Mouse (Mus musculus) ovary, postnatal 10 days (tissue): Measurements from ENCODE around the gene Rftn2.
A peak's percentile ranks its signal among the peaks of the same experiment; 100 is the strongest.

ENCODE experiments used
- DNase-seq: peaks from one replicate; pipeline ENCODE4 v3.0.0; 2022; ENCODE audit warnings: low spot score

Gene Rftn2

GRCm38 (mm10) chr1:55210202-55210965, 16.2 kb downstream of the Rftn2 start:
- DNase-seq = no peak

DNA sequence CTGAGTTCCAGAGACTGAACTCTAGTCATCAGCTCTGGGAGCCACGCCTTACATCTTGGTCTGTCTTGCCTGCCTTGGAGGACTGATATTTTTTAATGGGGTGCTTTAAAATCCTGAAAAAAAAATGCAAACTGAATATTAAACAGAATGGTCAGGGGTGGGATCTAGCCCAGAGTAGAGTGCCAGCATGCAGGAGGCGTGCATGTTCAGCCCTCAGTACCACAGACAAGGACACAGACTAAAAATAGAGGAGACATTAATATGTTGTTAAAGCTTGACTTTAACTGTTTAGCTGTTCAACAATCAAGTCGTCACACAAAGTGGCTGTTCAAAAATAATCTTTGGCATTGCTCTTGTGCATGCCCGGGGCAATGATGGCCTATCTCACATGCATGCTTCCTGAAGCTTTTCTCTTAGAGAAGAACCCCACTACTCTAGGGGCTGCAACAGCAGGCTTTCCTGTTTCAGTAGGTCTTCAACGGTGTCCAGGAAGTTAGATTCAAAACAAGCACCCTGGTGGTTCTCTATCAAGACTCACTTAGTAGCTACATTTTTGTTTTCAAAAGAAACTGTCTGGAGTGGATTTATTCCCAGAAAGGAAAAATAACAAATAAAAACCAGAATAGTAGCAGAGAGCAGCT, 18.0 kb downstream of the Rftn2 start:
- DNase-seq = no peak

DNA sequence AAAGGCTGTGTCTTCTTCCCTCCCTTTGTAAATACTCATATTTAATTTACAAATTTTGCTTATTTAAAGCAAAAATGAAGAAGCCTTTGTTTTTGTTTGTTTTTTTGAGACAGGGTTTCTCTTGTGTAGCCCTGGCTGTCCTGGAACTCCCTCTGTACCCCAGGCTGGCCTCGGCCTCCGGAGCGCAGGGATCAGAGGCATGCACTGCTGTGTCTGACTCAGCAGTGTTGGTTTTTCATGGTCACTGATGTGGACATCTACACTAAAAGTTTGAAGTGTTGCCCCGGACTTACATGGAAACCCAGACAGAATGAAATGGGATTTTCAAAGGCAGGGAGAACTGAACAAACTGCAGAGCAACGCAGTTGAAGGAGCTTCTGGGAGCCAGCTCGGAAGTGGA, 19.0 kb downstream of the Rftn2 start:
- DNase-seq = no peak

- no peak for DNase-seq
These were observed 20.7 kb downstream of the Rftn2 start for GRCm38 (mm10) chr1:55205808-55206327.

DNA sequence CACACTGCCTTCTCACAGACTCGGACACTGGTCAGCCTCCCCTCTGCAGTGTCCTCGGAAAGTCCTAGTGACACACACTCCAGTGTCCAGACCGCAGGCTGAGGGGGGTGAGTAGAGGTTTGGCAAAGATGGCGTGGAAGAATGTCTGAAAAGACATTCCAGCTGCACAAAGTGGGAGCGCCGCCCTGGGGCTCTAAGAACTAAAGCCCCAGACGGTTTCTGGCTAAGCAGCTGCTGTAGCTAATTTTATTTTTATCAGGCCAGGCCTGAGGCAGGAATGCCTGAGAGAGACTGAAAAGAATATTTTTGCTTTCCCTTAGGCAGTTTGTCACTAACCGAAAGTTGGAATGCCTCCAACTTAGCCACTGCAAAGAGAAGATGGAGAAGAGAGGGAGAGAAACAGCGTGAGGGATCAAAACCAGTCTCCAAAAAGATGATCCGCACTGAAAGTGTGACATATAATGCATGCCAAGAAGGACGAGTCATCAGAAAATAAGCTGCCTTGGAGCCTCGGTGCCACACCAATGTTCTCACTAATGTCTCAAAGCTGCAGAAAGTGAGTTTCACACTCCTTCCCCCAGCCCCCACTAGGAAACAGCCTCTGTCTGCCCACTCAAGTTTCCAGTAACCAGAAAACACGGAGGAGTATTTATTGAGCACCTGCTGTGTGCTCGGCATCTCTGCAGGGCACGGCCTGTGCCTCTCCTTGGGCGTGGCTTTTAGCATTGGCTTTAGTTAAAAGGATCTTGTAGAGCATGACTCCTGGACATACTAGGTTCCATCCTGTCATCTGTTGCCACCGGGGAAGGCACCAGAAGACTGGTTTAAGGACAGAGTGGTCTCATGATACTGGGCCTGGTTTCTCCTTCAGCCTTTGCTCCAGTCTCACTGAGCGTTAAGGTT, 24.5 kb downstream of the Rftn2 start:
- peak; percentile 27 for DNase-seq

GRCm38 (mm10) chr1:55198719-55199118, 27.9 kb downstream of the Rftn2 start:
- no peak for DNase-seq

DNA sequence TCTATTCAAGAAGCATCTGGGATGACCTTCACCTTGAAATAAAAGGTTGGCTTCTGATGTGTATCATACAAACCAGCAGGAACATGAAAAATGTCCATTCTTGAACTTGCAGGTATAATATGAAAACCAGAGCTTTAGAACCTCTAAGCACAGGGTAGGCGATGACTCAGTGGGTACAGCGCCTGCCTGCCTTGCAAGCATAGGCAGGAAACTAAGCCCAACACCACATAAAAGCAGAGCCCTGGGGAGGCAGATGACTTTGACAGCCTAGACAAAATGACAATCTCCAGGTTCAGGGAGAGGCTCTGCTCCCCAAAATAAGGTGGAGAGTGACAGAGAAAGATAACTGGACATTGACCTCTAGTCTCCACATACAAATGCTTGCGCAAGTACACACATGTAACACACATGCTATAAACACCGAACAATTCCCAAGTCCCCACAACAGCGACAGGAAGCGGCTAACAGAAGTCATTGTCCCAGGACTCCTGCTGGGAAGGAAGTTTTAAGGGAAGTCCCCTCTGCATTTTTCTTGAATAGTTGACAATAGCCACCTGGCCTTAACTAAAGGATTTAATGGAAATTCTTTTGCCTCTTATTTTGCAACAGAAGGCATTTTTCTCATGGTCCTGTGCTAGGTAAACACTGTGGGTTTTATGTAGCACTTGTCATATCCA, 30.1 kb downstream of the Rftn2 start:
- DNase-seq = no peak

GRCm38 (mm10) chr1:55195021-55195420, 31.6 kb downstream of the Rftn2 start:
- DNase-seq = no peak

GRCm38 (mm10) chr1:55194064-55194915, 32.3 kb downstream of the Rftn2 start:
- no peak for DNase-seq

- DNase-seq = no peak
These were observed 33.3 kb downstream of the Rftn2 start for GRCm38 (mm10) chr1:55193316-55193715.

- DNase-seq = no peak
These were observed 33.8 kb downstream of the Rftn2 start for GRCm38 (mm10) chr1:55192824-55193223.

DNA sequence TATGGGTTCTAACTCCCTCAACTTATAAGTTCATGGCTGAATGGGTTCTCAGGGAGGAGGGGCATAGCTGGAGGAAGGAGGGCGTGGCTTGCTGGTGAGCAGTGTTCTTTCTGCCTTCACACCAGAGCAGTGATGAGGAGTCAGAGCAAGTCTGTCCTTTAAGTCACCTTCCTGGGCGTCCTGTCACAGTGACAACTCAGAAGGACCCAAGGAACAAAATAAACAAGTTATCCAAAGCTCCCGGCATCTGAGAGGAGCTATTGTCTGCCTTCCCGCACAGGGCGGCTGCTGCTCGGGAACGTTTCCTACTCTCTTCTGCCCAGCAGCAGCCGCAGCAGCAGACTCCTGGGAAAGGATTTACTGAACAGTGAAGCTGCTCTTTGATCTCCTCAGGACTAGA, 34.6 kb downstream of the Rftn2 start:
- no peak for DNase-seq

DNA sequence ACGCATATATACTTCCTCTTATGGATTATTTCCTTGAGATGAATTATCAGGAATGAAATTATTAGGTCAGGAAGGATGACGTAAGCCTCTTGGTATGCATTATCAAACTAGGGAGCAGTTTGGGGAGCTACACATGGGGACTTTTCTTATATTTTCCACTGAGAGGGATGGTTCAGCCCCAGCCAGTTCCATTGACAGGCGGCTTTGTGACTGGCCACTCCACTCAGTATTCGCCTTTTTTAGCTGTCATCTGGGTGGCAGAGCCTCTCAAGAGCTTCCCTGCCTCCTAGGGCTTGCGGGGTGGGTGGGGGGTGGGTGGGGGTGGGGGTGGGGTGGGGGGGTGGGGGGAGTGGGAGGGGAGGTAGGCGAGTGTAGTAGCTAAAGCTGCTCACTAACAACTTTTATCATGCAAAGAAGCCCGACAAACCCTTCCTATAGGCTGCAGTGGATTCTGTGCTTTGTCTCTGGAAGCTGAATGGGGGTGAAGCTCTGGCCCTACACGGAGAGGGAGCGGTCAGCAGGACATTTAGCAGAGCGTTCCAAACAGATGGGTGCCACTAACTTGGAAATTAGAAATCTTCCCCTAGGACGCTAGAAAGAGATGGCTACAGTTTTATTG, 39.9 kb downstream of the Rftn2 start:
- no peak for DNase-seq

DNA sequence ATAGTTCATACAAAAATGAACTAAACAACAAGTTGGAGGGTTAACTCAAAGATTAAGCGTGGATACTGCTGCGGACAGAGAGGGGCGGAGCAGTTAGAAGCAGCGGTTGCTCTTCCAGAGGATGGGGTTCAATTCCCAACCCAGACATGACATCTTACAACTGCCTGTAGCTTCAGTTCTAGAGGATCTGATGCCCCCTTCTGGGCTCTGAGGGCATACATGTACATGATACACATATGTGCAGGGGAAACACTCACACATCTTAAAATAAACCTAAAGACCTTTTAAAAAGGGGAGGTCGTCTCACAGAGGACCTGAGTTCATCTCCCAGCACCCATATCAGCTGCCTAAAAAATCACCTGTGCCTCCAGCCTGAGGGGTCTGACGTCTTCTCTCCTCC, 40.9 kb downstream of the Rftn2 start:
- DNase-seq = no peak

- DNase-seq = no peak
These were observed 44.2 kb downstream of the Rftn2 start for GRCm38 (mm10) chr1:55182392-55182791.

DNA sequence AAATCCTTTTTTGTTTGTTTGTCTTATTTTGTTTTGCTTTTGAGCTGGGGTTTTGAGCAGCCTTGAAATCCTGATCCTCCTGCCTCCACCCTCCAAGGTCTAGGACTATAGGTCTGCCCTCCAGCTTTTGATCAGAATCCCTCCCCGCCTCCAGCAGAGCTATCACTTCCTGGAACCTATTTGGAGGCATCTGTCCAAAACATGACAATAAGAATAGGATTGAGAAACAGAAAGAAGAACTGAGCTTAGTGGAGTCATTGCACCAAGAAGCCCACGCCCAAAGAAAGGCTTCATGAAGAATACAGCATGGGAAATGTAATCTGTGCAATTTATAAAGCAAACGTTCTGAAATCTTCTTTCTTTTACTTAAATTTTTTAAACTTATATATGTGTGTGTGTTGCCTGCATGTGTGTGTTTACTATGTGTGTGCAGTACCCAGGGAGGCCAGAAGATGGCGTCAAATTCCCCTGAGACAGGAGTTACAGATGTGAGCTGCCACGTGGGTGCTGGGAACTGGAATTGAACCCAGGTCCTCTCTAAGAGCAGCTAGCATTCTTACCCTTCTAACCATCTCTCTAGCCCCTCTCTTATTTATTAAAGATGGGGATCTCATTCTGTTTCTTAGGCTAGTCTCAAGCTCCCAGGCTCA, 46.5 kb downstream of the Rftn2 start:
- no peak for DNase-seq

DNA sequence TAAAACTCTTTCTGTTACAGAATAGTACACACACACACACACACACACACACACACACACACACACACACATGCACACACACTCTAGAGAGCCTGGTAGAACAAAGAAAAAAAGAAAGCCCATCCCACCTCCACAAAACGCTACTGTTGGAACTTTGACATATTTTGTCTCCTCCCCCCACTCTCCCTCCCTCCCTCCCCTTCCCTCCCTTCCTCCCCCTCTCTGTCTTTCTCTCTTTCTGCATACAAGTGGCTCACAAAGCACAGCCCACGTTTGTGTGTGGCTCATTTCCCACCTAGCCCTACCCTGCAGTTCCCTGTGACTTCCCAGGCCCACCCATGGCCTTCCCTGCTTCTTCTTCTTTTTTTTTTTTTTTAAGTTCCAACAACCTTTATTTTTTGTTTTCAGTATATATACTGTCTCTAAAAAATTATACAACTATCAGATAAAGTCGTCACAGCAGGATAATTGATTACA, 52.0 kb downstream of the Rftn2 start:
- no peak for DNase-seq

GRCm38 (mm10) chr1:55173720-55174557, 52.6 kb downstream of the Rftn2 start:
- no peak for DNase-seq
